Comparison of ENCODE assay signal across 19 mouse cellular contexts in the genomic region with DNA sequence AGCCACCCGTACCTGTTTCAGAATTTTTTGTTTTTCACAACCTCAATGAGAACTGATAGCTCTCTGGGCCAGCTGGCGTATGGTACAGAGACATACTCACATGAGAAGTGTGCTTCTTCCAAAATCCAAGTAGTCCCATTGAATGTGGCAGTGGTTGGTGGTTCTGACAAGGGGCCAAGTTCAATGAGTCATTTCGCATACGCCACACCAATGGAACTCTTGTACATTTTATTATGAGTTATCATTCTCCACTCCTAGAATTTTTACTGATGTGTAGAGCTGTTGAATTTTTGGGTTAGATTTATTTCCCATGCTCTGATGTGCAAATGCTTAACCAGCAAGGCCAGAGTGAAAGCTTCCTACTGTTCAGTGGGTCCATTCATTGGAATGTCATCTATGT.
DNase-seq lines count a peak whose midpoint lies in the region; ATAC-seq and TF ChIP-seq lines count a peak whose summit lies in the region.
"Had no signal": no experiment of that assay in that cellular context is flagged by ENCODE, and none has a peak within 500 bp of the region (broad histone marks: within the 10 kb centered on the region; RNA-seq: fewer than 3 reads in every experiment).

No protein-coding gene starts in this region.

- H3K36me3 ChIP-seq in C2C12 (ENCODE audit: control insufficient read depth, insufficient read depth) = no peaks in the 10 kb centered on the region
- no peaks in the 10 kb centered on the region for H3K36me3 ChIP-seq in forebrain, embryonic 14.5 days (ENCODE audit: control insufficient read depth, insufficient read depth, low read length)
- H3K36me3 ChIP-seq in hindbrain, embryonic 16.5 days (ENCODE audit: control insufficient read depth, insufficient read depth, low read length) = no peaks in the 10 kb centered on the region
- H3K36me3 ChIP-seq: embryonic facial prominence, embryonic 10.5 days; heart, embryonic 10.5 days had no signal

- TF ChIP-seq POLR2A in embryonic fibroblast, embryonic 13.5 days (IDR thresholded peaks at IDR 0.05; ENCODE audit: low read depth, low read length) = no peak

- no peak overlapping the region for H3ac ChIP-seq in C2C12 (ENCODE audit: control insufficient read depth, insufficient read length, low read depth)

- intact Hi-C loops in heart, postnatal 25 days (cut with DNase I) = no loop called here

- no peaks in the 10 kb centered on the region for H3K79me3 ChIP-seq in C2C12 (ENCODE audit: low read depth)

- peaks cover 5% of the 10 kb centered on the region for H3K4me1 ChIP-seq in embryonic fibroblast, embryonic 13.5 days (ENCODE audit: control insufficient read depth, insufficient read depth, low read length)
- H3K4me1 ChIP-seq in forebrain, embryonic 14.5 days (ENCODE audit: control insufficient read depth, insufficient read depth, low read length) = no peaks in the 10 kb centered on the region
- H3K4me1 ChIP-seq in hindbrain, embryonic 16.5 days (ENCODE audit: control insufficient read depth, insufficient read depth, low read depth, low read length) = no peaks in the 10 kb centered on the region
- H3K4me1 ChIP-seq: embryonic facial prominence, embryonic 10.5 days; heart, embryonic 10.5 days had no signal

- no peaks in the 10 kb centered on the region for H3K27me3 ChIP-seq in C2C12 (ENCODE audit: control insufficient read depth, insufficient read depth, insufficient read length)
- H3K27me3 ChIP-seq in forebrain, embryonic 14.5 days (replicated peaks; ENCODE audit: control insufficient read depth, insufficient read depth, low read length) = no peaks in the 10 kb centered on the region
- H3K27me3 ChIP-seq in hindbrain, embryonic 16.5 days (replicated peaks; ENCODE audit: control insufficient read depth, insufficient read depth, low read length) = no peaks in the 10 kb centered on the region

- 92% methylated on average over 4 of the region's 4 CpGs for WGBS in forebrain, embryonic 14.5 days
- WGBS in hindbrain, embryonic 16.5 days = 90% methylated on average over 4 of the region's 4 CpGs

- no peak overlapping the region for H3K4me2 ChIP-seq in forebrain, embryonic 14.5 days (ENCODE audit: low read length)
- no peak overlapping the region for H3K4me2 ChIP-seq in hindbrain, embryonic 16.5 days (ENCODE audit: low read length)
- H3K4me2 ChIP-seq: hindbrain, embryonic 14.5 days had no signal

- ATAC-seq in forebrain, embryonic 14.5 days = no peak
- ATAC-seq in hindbrain, embryonic 16.5 days = no peak
- ATAC-seq: forebrain, embryonic 16.5 days; intestine, embryonic 16.5 days had no signal

- no peaks in the 10 kb centered on the region for H3K79me2 ChIP-seq in C2C12 (ENCODE audit: control insufficient read depth, insufficient read depth)

- peak overlapping the region; percentile 83 for H3K27ac ChIP-seq in embryonic fibroblast, embryonic 13.5 days (ENCODE audit: insufficient read depth, low read length)
- no peak overlapping the region for H3K27ac ChIP-seq in forebrain, embryonic 14.5 days (ENCODE audit: low read depth, low read length)
- H3K27ac ChIP-seq in hindbrain, embryonic 16.5 days (ENCODE audit: low read depth, low read length) = no peak overlapping the region
- H3K27ac ChIP-seq: embryonic facial prominence, embryonic 10.5 days; heart, embryonic 10.5 days; hindbrain, embryonic 14.5 days had no signal

- no peak for TF ChIP-seq CTCF in C2C12 (IDR thresholded peaks at IDR 0.05; ENCODE audit: control insufficient read depth, insufficient read depth, insufficient read length)
- TF ChIP-seq CTCF in embryonic fibroblast, embryonic 13.5 days (IDR thresholded peaks at IDR 0.05; ENCODE audit: borderline replicate concordance, insufficient read depth, low read length) = no peak

- H3K4me3 ChIP-seq in C2C12 (ENCODE audit: insufficient read depth, poor library complexity, severe bottlenecking) = no peak overlapping the region
- no peak overlapping the region for H3K4me3 ChIP-seq in embryonic fibroblast, embryonic 13.5 days (ENCODE audit: insufficient read depth, low read length)
- no peak overlapping the region for H3K4me3 ChIP-seq in forebrain, embryonic 14.5 days (ENCODE audit: low read depth, low read length)
- no peak overlapping the region for H3K4me3 ChIP-seq in hindbrain, embryonic 16.5 days (ENCODE audit: low read length)
- H3K4me3 ChIP-seq: embryonic facial prominence, embryonic 10.5 days; erythroblast, embryonic 14.5 days; heart, embryonic 10.5 days had no signal

- H3K9ac ChIP-seq in forebrain, embryonic 14.5 days (ENCODE audit: low read length) = no peak overlapping the region
- no peak overlapping the region for H3K9ac ChIP-seq in hindbrain, embryonic 16.5 days (ENCODE audit: low read depth, low read length)
- H3K9ac ChIP-seq: hindbrain, embryonic 14.5 days had no signal

- no peaks in the 10 kb centered on the region for H3K9me3 ChIP-seq in forebrain, embryonic 14.5 days (replicated peaks; ENCODE audit: control insufficient read depth, low read length)
- no peaks in the 10 kb centered on the region for H3K9me3 ChIP-seq in hindbrain, embryonic 16.5 days (ENCODE audit: control insufficient read depth, low read length)
- H3K9me3 ChIP-seq: embryonic facial prominence, embryonic 10.5 days; heart, embryonic 10.5 days had no signal

- peak; percentile 18 to 48 for DNase-seq in adrenal gland, postnatal 36 days
- no peak for DNase-seq in adrenal gland, postnatal 4 days (ENCODE audit: low spot score in 2 of 2)
- DNase-seq in forebrain, embryonic 14.5 days (ENCODE audit: low spot score) = no peak
- DNase-seq in heart, postnatal 25 days (ENCODE audit: low spot score) = no peak
- DNase-seq: cerebellum, adult 18-20 months; cerebellum, postnatal 10 days; gastrocnemius, postnatal 10 days; heart, adult 18-20 months; heart, postnatal 10 days; kidney, adult 2 months had no signal

TF ChIP-seq in C2C12, 6 proteins besides CTCF, POLR2A, EP300 and RAD21:
- TF ChIP-seq USF1 (IDR thresholded peaks at IDR 0.05; ENCODE audit: low read depth) = no peak
- peak; percentile 82 for TF ChIP-seq FOSL1 (IDR thresholded peaks at IDR 0.05; ENCODE audit: insufficient read depth, low read length, poor library complexity, severe bottlenecking)
- TF ChIP-seq MYOD1 (IDR thresholded peaks at IDR 0.05; ENCODE audit: control insufficient read depth, insufficient read length, low read depth) = no peak
- TF ChIP-seq MAX (IDR thresholded peaks at IDR 0.05) = peak; percentile 40
TF ChIP-seq in C2C12: peak in this region for 2.

Comparison
In these comparisons a context has a peak if more than half of its experiments do, and no peak if none do; other contexts are left out.
1. DNase-seq: peak in adrenal gland, postnatal 36 days (2 of 2); none in adrenal gland, postnatal 4 days (0 of 2), forebrain, embryonic 14.5 days (single experiment) and heart, postnatal 25 days (single experiment).